Mouse (Mus musculus) forebrain, postnatal 0 days (tissue): ENCODE data around the gene Ky. TPM values are rescaled to one million over a fixed set of nuclear protein-coding genes. Genes with fewer than 3 reads are reported as not detected.
A peak's percentile ranks its signal among the peaks of the same experiment; 100 is the strongest.

Experiments used
- ATAC-seq: fragments of 200-750 bp; cut with Nextera tagmentation; 2 replicates; pipeline ENCODE4 v1.8.0; 2017; ENCODE audit warnings: mild to moderate bottlenecking, moderate library complexity
- DNase-seq: peaks from one replicate; pipeline ENCODE4 v3.0.0-alpha.2; 2015
- H3K27ac ChIP-seq: fragments of 300-500 bp; sonication (generic); 2 replicates; pipeline ENCODE4 v1.5.1; 2014; ENCODE audit warnings: low read depth, mild to moderate bottlenecking, antibody characterized with exemption, low read length, moderate library complexity, mixed read lengths
- H3K27me3 ChIP-seq: fragments of 300-500 bp; sonication (generic); 2 replicates; pipeline ENCODE4 v1.6.1; 2014; ENCODE audit warnings: mild to moderate bottlenecking, low read length, mixed read lengths; ENCODE audit not compliant: insufficient read depth
- H3K36me3 ChIP-seq: fragments of 300-500 bp; sonication (generic); 2 replicates; pipeline ENCODE4 v1.6.1; 2014; ENCODE audit warnings: mild to moderate bottlenecking, moderate library complexity; ENCODE audit not compliant: insufficient read depth
- H3K4me1 ChIP-seq: fragments of 300-500 bp; sonication (generic); 2 replicates; pipeline ENCODE4 v1.6.1; 2014; ENCODE audit warnings: antibody characterized with exemption; ENCODE audit not compliant: insufficient read depth
- H3K4me2 ChIP-seq: fragments of 300-500 bp; sonication (generic); 2 replicates; pipeline ENCODE4 v1.6.1; 2014; ENCODE audit warnings: low read depth, mild to moderate bottlenecking, moderate library complexity
- H3K4me3 ChIP-seq: fragments of 300-500 bp; sonication (generic); 2 replicates; pipeline ENCODE4 v1.5.1; 2014; ENCODE audit warnings: low read depth, low read length, mixed read lengths
- H3K9ac ChIP-seq: fragments of 300-500 bp; sonication (generic); 2 replicates; pipeline ENCODE4 v1.6.1; 2014; ENCODE audit warnings: mild to moderate bottlenecking
- H3K9me3 ChIP-seq: fragments of 300-500 bp; sonication (generic); 2 replicates; pipeline ENCODE4 v1.6.1; 2016; ENCODE audit warnings: low read length
- CTCF ChIP-seq: sonication (generic); IDR thresholded peaks from 2 replicates; pipeline ENCODE4 v1.5.1; 2016; ENCODE audit warnings: antibody characterized with exemption, control low read depth, low read depth
- WGBS: fragments of 180-500 bp; shearing (Covaris S2); extraction: QIAGEN DNeasy Blood & Tissue Kit; methylation state at CpG from one replicate; pipeline ENCODE4 v1.1.7; 2014; 5-methylcytosine and 5-hydroxymethylcytosine counted together
- polyA plus RNA-seq: library from polyadenylated mRNA; unstranded; fragments of >200 nt; fragmentation: Nextera tagmentation; extraction: Ambion mirVana; gene quantifications from 2 replicates; pipeline ENCODE4 v1.2.1, GENCODE M21; 2015
- total RNA-seq: library from RNA; depleted of rRNA; stranded (reverse); fragments of >200 nt; gene quantifications from 2 replicates; pipeline ENCODE4 v1.2.3, GENCODE M21; 2014

Gene Ky
- total and polyA plus RNA-seq, 2 experiments from 2014 or later: 0.59 to 2.0 TPM

DNA sequence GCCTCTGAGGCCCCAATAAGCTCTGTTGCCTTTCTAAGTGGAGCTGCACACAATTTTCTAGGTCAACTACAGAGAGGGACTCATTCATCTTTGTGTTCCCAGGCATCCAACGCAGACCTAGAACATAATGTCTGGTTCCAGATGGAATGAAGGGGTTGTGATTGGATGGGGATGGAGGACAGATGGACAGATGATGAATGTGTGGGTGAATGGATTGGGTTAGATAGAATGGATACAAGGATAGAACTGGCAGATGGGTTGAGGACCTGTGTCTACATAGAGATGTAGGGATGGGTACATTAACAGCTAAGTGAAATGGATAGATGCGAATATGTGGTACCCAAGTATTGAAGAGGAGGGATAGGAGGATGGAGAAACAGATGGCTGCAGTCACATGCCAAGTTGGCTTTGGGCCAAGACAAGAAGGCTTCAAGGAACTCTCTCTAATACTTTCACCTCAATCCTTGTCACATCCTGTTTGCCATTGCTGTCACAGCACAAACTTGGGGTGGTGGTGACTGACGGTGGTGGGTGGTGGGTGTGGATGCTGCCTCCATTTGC, 9.0 kb upstream of the Ky start:
- no peak for TF ChIP-seq CTCF
- no peaks in the 10 kb centered on the region for H3K4me1 ChIP-seq
- no peak overlapping the region for H3K4me2 ChIP-seq
- ATAC-seq: no peak
- 54% methylated on average over 3 of the region's 3 CpGs for WGBS
- H3K9me3 ChIP-seq: no peaks in the 10 kb centered on the region
- DNase-seq: no peak
- H3K4me3 ChIP-seq: no peak overlapping the region
- no peak overlapping the region for H3K9ac ChIP-seq
- H3K27ac ChIP-seq: no peak overlapping the region
- H3K27me3 ChIP-seq: no peaks in the 10 kb centered on the region
- no peaks in the 10 kb centered on the region for H3K36me3 ChIP-seq

DNA sequence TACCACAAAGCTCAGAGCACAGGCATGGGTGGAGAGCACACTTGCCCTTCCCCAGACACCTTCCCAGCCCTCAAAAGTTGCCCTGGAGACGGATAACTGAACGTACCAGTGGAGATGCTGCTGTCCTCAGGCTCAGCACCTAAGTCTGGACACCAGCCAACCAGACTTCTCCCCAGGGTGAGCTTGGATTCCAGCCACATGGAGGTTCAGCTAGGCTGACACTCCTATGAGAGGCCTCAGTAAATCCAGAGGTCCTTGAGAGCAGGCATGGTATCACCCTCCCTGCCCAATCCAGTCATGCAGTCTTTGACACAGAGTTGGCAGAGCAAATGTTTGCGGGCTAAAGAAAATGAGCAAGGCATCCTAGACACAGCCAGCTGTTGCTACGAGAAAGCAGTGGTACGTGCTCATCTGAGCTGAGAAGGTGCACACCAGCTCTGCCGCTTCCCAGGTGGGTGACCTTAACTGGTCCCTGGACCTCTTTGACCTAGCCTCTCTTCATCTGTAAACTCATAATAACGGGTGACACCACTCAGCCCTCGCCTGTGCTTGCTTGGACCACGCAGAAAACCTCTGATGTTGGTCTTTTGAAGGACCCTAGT, 8.4 kb upstream of the Ky start:
- Histone ChIP-seq H3K36me3 (no peaks in the 10 kb centered on the region), H3K27ac (no peak overlapping the region), H3K4me2 (no peak overlapping the region), H3K27me3 (no peaks in the 10 kb centered on the region), H3K9me3 (no peaks in the 10 kb centered on the region), H3K4me3 (no peak overlapping the region), H3K9ac (no peak overlapping the region), H3K4me1 (no peaks in the 10 kb centered on the region)
- WGBS: 87% methylated on average over 9 of the region's 9 CpGs
- ATAC-seq (no peak), DNase-seq (no peak)
- no peak for TF ChIP-seq CTCF

DNA sequence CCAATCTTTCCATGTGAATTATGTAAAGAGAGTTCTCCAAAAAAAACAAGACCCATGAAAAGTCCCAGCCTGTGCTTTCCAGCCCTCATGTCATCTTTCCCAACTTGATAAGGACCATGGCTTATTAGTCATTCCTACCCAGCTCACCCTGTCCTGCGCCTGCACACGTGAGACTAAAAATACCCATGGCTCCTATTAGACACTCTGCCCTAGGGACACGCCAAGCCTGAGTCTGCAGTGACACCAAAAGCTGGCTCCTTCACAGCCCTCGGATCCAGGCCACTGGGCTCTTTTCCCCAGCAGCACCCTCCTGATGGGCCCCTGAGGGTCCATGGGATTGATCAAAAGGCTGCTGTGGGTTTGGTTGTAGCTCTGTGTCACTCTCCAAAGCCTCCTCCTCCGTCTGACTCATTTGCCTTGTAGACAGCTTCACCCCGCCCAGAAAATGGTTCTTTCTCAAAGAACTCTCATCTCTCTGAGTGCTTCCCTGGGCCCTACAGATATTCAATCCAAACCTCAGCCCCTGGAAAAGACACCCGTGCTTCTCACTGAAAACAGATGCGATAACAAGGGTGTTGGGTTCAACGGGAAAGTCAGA, 7.6 kb upstream of the Ky start:
- no peak overlapping the region for H3K4me3 ChIP-seq
- no peaks in the 10 kb centered on the region for H3K27me3 ChIP-seq
- ATAC-seq (no peak), DNase-seq (no peak)
- H3K4me2 ChIP-seq: no peak overlapping the region
- 86% methylated on average over 9 of the region's 9 CpGs for WGBS
- H3K4me1 ChIP-seq: no peaks in the 10 kb centered on the region
- no peak overlapping the region for H3K9ac ChIP-seq
- no peak for TF ChIP-seq CTCF
- H3K36me3 ChIP-seq: no peaks in the 10 kb centered on the region
- H3K27ac ChIP-seq: no peak overlapping the region
- no peaks in the 10 kb centered on the region for H3K9me3 ChIP-seq

DNA sequence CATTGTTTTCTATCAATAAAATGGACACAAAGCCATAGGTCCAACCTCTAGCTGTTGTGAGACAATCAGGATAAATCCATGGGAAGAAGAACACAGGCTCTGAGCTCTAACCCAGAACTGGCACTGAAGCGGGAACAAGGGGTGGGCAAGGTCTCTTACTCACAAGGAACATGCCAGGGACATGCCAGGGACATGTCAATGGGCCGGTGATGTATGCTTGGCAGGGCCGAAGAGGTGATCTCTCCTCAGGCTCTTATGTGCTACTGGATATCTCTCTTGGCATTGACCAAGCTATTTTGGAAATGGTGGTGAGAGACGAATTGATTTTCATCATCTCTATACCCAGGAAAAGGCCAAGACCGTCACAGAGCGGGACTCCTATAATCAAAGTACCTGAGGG, 6.8 kb upstream of the Ky start:
- Histone ChIP-seq H3K36me3 (no peaks in the 10 kb centered on the region), H3K9me3 (no peaks in the 10 kb centered on the region), H3K4me3 (no peak overlapping the region), H3K4me1 (no peaks in the 10 kb centered on the region), H3K27me3 (no peaks in the 10 kb centered on the region), H3K27ac (no peak overlapping the region), H3K4me2 (no peak overlapping the region), H3K9ac (no peak overlapping the region)
- no peak for DNase-seq
- no peak for TF ChIP-seq CTCF
- WGBS: 88% methylated on average over 6 of the region's 6 CpGs
- no peak for ATAC-seq

DNA sequence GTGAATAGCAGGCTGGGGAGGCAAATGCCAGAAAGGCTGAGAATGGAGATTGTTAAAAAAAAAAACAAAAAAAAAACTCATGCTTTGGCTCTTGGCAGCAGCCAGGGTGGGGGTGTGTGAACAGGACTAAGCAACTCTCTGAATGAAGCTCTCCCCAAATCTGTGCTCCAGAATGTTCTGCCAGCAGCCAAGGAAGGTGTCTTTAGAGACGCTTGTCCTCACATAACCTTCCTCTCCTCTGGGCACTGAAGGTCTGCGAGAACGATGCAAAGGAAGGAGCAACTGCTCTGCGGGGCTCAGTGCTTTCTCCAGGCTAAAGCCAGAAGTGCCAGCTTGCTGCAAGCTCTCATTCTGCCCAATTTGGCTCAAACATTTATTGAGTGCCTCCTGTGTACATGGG, 6.3 kb upstream of the Ky start:
- Histone ChIP-seq H3K27me3 (no peaks in the 10 kb centered on the region), H3K4me1 (no peaks in the 10 kb centered on the region), H3K27ac (no peak overlapping the region), H3K9me3 (no peaks in the 10 kb centered on the region), H3K4me3 (no peak overlapping the region), H3K4me2 (no peak overlapping the region), H3K9ac (no peak overlapping the region), H3K36me3 (no peaks in the 10 kb centered on the region)
- TF ChIP-seq CTCF: no peak
- 66% methylated on average over 4 of the region's 4 CpGs for WGBS
- ATAC-seq: peak; percentile 27; the same call in 1 of the 2 replicates
- peak; percentile 44 for DNase-seq

DNA sequence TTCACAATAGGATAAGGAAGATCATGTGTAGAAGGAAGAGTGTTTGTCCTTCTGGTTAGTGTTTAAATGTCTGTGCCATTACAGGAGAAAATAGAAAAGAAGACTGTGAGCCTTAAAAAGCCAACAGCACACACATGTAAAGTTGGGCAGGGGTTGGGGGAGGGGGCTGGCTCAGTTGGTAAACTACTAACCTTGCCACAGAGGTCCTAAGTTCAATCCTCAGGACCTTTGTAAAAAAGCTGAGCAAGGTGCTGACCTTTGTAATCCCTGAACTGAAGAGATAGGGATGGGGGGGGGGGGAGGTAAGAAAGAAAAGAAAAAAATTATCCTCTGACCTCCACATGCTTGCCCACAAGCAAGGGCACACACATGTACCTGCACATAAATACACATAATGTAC, 5.8 kb upstream of the Ky start:
- Histone ChIP-seq H3K27ac (no peak overlapping the region), H3K9me3 (no peaks in the 10 kb centered on the region), H3K4me3 (no peak overlapping the region), H3K9ac (no peak overlapping the region), H3K27me3 (no peaks in the 10 kb centered on the region), H3K4me2 (no peak overlapping the region), H3K4me1 (no peaks in the 10 kb centered on the region), H3K36me3 (no peaks in the 10 kb centered on the region)
- DNase-seq (no peak), ATAC-seq (no peak)
- TF ChIP-seq CTCF: no peak

DNA sequence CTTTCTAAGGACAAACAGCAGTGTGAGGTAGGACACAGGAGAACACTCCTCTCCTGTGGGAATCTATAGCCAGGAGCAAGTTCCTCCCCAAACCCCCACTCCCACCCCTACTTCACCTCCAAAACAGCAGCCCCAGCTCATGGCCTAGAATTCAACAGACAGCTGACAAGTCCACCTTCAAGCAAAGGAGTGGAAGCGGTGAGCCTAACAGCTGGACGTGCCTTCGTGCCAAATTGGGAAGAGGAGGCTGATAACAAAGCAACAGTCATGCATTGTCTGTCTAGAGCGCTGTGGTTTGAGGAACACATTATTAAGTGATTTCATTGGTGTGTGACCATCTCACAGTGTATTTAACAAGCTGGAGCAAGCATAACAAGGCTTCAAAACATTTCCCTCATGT, 4.4 kb upstream of the Ky start:
- peaks cover 5% of the 10 kb centered on the region; the same call in 1 of the 2 replicates for H3K4me1 ChIP-seq
- 61% methylated on average over 4 of the region's 4 CpGs for WGBS
- TF ChIP-seq CTCF: no peak
- ATAC-seq (no peak), DNase-seq (no peak)
- no peaks in the 10 kb centered on the region for H3K36me3 ChIP-seq
- no peak overlapping the region for H3K9ac ChIP-seq
- no peaks in the 10 kb centered on the region for H3K27me3 ChIP-seq
- H3K4me2 ChIP-seq: no peak overlapping the region
- H3K27ac ChIP-seq: no peak overlapping the region
- no peak overlapping the region for H3K4me3 ChIP-seq
- no peaks in the 10 kb centered on the region for H3K9me3 ChIP-seq
